Mouse (Mus musculus) bone marrow, adult 2 months (tissue): ENCODE data around the gene Med11.

Experiments used
- CTCF ChIP-seq: fragments of 200-500 bp; IDR thresholded peaks from 2 replicates; pipeline ENCODE4 v1.5.1; 2011; ENCODE audit warnings: low read length, control low read depth; ENCODE audit not compliant: control insufficient read depth, insufficient read depth
- POLR2A ChIP-seq: fragments of 200-500 bp; IDR thresholded peaks from 2 replicates; pipeline ENCODE4 v1.6.1; 2011; ENCODE audit warnings: low read depth, mild to moderate bottlenecking, control low read depth, low read length, borderline replicate concordance; ENCODE audit not compliant: control insufficient read depth

DNA sequence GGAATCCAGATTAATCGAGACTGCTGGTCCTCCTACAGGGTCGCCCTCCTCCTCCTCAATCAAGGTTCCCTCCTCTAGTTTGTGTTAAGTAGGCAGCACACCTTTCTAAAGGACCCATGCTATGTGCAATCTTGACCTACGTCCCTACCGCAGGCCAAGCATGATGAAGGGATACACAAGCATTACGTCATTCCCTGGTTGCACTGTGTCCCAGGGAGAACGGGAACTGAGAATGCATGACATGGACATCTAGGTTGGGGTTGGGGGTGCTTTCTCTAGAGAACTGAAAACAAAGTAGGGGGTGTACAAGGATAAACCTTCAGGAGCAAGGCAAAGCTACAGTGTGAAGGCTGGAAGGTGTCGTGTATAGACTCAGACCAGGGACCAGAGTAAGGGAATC, 9.8 kb upstream of the Med11 start:
- TF ChIP-seq POLR2A = no peak
- no peak for TF ChIP-seq CTCF
